Mouse (Mus musculus) kidney, postnatal 0 days (tissue): Measurements from ENCODE around the gene D130052B06Rik. TPM values are rescaled to one million over a fixed set of nuclear protein-coding genes. Genes with fewer than 3 reads are reported as not detected.

ENCODE experiments used
- ATAC-seq: fragments of 200-750 bp; cut with Nextera tagmentation; replicated peaks from 2 replicates; pipeline ENCODE4 v1.8.0; 2017; ENCODE audit warnings: low read depth, moderate number of reproducible peaks, moderate TSS enrichment, moderate library complexity; ENCODE audit not compliant: low FRiP score
- DNase-seq: peaks from one replicate; pipeline ENCODE4 v3.0.0-alpha.2; 2016; ENCODE audit warnings: low spot score
- H3K27ac ChIP-seq: fragments of 300-500 bp; sonication (generic); 2 replicates; pipeline ENCODE4 v1.5.1; 2014; ENCODE audit warnings: mild to moderate bottlenecking
- H3K27me3 ChIP-seq: fragments of 300-500 bp; sonication (generic); 2 replicates; pipeline ENCODE4 v1.6.1; 2014; ENCODE audit warnings: low read length, mixed read lengths; ENCODE audit not compliant: insufficient read depth
- H3K36me3 ChIP-seq: fragments of 300-500 bp; sonication (generic); 2 replicates; pipeline ENCODE4 v1.6.1; 2014; ENCODE audit warnings: low read length, mixed read lengths; ENCODE audit not compliant: insufficient read depth
- H3K4me1 ChIP-seq: fragments of 300-500 bp; sonication (generic); replicated peaks from 2 replicates; pipeline ENCODE4 v1.6.1; 2014; ENCODE audit warnings: antibody characterized with exemption, low read length, mixed read lengths; ENCODE audit not compliant: insufficient read depth
- H3K4me2 ChIP-seq: fragments of 300-500 bp; sonication (generic); 2 replicates; pipeline ENCODE4 v1.6.1; 2014; ENCODE audit warnings: mild to moderate bottlenecking, low read length, moderate library complexity, mixed read lengths
- H3K4me3 ChIP-seq: fragments of 300-500 bp; sonication (generic); replicated peaks from 2 replicates; pipeline ENCODE4 v1.5.1; 2014; ENCODE audit warnings: low read depth, low read length
- H3K9ac ChIP-seq: fragments of 300-500 bp; sonication (generic); 2 replicates; pipeline ENCODE4 v1.6.1; 2014; ENCODE audit warnings: low read depth, low read length
- H3K9me3 ChIP-seq: fragments of 300-500 bp; sonication (generic); replicated peaks from 2 replicates; pipeline ENCODE4 v1.6.1; 2016; ENCODE audit warnings: low read length, inconsistent platforms, mixed read lengths
- CTCF ChIP-seq: IDR thresholded peaks from 2 replicates; pipeline ENCODE4 v1.5.1; 2016; ENCODE audit warnings: antibody characterized with exemption, low read depth, mild to moderate bottlenecking, moderate library complexity
- WGBS: fragments of 180-500 bp; shearing (Covaris S2); extraction: QIAGEN DNeasy Blood & Tissue Kit; methylation state at CpG from one replicate; pipeline ENCODE4 v1.1.7; 2014; 5-methylcytosine and 5-hydroxymethylcytosine counted together
- polyA plus RNA-seq: library from polyadenylated mRNA; unstranded; fragments of >200 nt; fragmentation: Nextera tagmentation; extraction: Ambion mirVana; gene quantifications from 2 replicates; pipeline ENCODE4 v1.2.1, GENCODE M21; 2015

Gene D130052B06Rik
- not detected in 2 replicates for polyA plus RNA-seq

- no peaks in the 10 kb centered on the region for H3K4me1 ChIP-seq
- H3K4me2 ChIP-seq: no peak within 1 kb of the TSS
- ATAC-seq (no peak), DNase-seq (no peak)
- H3K36me3 ChIP-seq: no peaks in the 10 kb centered on the region
- TF ChIP-seq CTCF: no peak
- no peaks in the 10 kb centered on the region for H3K9me3 ChIP-seq
- H3K27ac ChIP-seq: no peak within 1 kb of the TSS
- WGBS: 65% methylated on average over 4 of the region's 4 CpGs
- H3K4me3 ChIP-seq: no peak within 1 kb of the TSS
- no peak within 1 kb of the TSS for H3K9ac ChIP-seq
- no peaks in the 10 kb centered on the region for H3K27me3 ChIP-seq
Measured at GRCm38 (mm10) chr11:33598986-33599385, at the start of gene D130052B06Rik. Gene D130052B06Rik (plus strand): TSS chr11:33599302.

GRCm38 (mm10) chr11:33550861-33551560, 48.1 kb upstream of the D130052B06Rik start:
- H3K9ac ChIP-seq: no peak overlapping the region
- WGBS: 74% methylated on average over 14 of the region's 14 CpGs
- H3K4me3 ChIP-seq: no peak overlapping the region
- no peaks in the 10 kb centered on the region for H3K36me3 ChIP-seq
- no peak overlapping the region for H3K27ac ChIP-seq
- H3K4me1 ChIP-seq: no peaks in the 10 kb centered on the region
- ATAC-seq: no peak
- no peaks in the 10 kb centered on the region for H3K27me3 ChIP-seq
- no peak overlapping the region for H3K4me2 ChIP-seq
- no peaks in the 10 kb centered on the region for H3K9me3 ChIP-seq
- DNase-seq: no peak
- no peak for TF ChIP-seq CTCF

- peak; percentile 66 for TF ChIP-seq CTCF
- Histone ChIP-seq H3K4me3 (no peak overlapping the region), H3K9me3 (no peaks in the 10 kb centered on the region), H3K4me1 (no peaks in the 10 kb centered on the region), H3K36me3 (no peaks in the 10 kb centered on the region), H3K27me3 (no peaks in the 10 kb centered on the region), H3K27ac (no peak overlapping the region), H3K4me2 (no peak overlapping the region), H3K9ac (no peak overlapping the region)
- peak; percentile 23 for DNase-seq
- WGBS: 80% methylated on average over 8 of the region's 8 CpGs
- ATAC-seq: no peak
Measured at GRCm38 (mm10) chr11:33554123-33554522, 45.0 kb upstream of the D130052B06Rik start.

- H3K4me1 ChIP-seq: no peaks in the 10 kb centered on the region
- no peaks in the 10 kb centered on the region for H3K9me3 ChIP-seq
- ATAC-seq (no peak), DNase-seq (no peak)
- WGBS: 73% methylated on average over 2 of the region's 2 CpGs
- no peak overlapping the region for H3K9ac ChIP-seq
- H3K4me3 ChIP-seq: no peak overlapping the region
- H3K4me2 ChIP-seq: no peak overlapping the region
- no peaks in the 10 kb centered on the region for H3K36me3 ChIP-seq
- TF ChIP-seq CTCF: no peak
- H3K27me3 ChIP-seq: no peaks in the 10 kb centered on the region
- no peak overlapping the region for H3K27ac ChIP-seq
Measured at GRCm38 (mm10) chr11:33563921-33564320, 35.2 kb upstream of the D130052B06Rik start.

GRCm38 (mm10) chr11:33570413-33570812, 28.7 kb upstream of the D130052B06Rik start:
- TF ChIP-seq CTCF: peak; percentile 70
- Histone ChIP-seq H3K4me3 (no peak overlapping the region), H3K9me3 (no peaks in the 10 kb centered on the region), H3K4me1 (no peaks in the 10 kb centered on the region), H3K27ac (no peak overlapping the region), H3K36me3 (no peaks in the 10 kb centered on the region), H3K9ac (no peak overlapping the region), H3K4me2 (no peak overlapping the region), H3K27me3 (no peaks in the 10 kb centered on the region)
- ATAC-seq: no peak
- peak; percentile 51 for DNase-seq

- ATAC-seq: no peak
- Histone ChIP-seq H3K36me3 (no peaks in the 10 kb centered on the region), H3K4me3 (no peak overlapping the region), H3K27me3 (no peaks in the 10 kb centered on the region), H3K27ac (no peak overlapping the region), H3K9ac (no peak overlapping the region), H3K4me2 (no peak overlapping the region), H3K9me3 (no peaks in the 10 kb centered on the region), H3K4me1 (no peaks in the 10 kb centered on the region)
- TF ChIP-seq CTCF: peak; percentile 33; the same call in 1 of the 2 replicates
- WGBS: 89% methylated on average over 3 of the region's 3 CpGs
- DNase-seq: no peak
Measured at GRCm38 (mm10) chr11:33574944-33575343, 24.2 kb upstream of the D130052B06Rik start.

- Histone ChIP-seq H3K27ac (no peak within 1 kb of the TSS), H3K36me3 (no peaks in the 10 kb centered on the region), H3K4me2 (no peak within 1 kb of the TSS), H3K9me3 (no peaks in the 10 kb centered on the region), H3K9ac (no peak within 1 kb of the TSS), H3K4me3 (no peak within 1 kb of the TSS), H3K4me1 (no peaks in the 10 kb centered on the region), H3K27me3 (no peaks in the 10 kb centered on the region)
- no peak for TF ChIP-seq CTCF
- 52% methylated on average over 6 of the region's 6 CpGs for WGBS
- ATAC-seq: no peak
- no peak for DNase-seq
Measured at GRCm38 (mm10) chr11:33578859-33579258, 20.2 kb upstream of the D130052B06Rik start, which contains the start of gene Gabrp. Gene Gabrp (minus strand): TSS chr11:33578959.
